Mouse (Mus musculus) liver, postnatal 0 days (tissue): ENCODE measurements around the gene Srsf3.

ENCODE experiments used
- CTCF ChIP-seq: sonication (generic); IDR thresholded peaks from 2 replicates; pipeline ENCODE4 v1.5.1; 2016; ENCODE audit warnings: antibody characterized with exemption, low read depth
- EP300 ChIP-seq: IDR thresholded peaks from 2 replicates; pipeline ENCODE4 v1.6.1; 2016; ENCODE audit warnings: antibody characterized with exemption, low read depth, mild to moderate bottlenecking

GRCm38 (mm10) chr17:29026652-29027356, 5.6 kb upstream of the Srsf3 start:
- TF ChIP-seq EP300, result no peak
- TF ChIP-seq CTCF, result no peak
